Mouse (Mus musculus) splenic B cell, adult 2 months (primary cell): ENCODE results near the gene Il17re.

ENCODE experiments used
- DNase-seq: peaks from one replicate; pipeline ENCODE4 v3.0.0-alpha.2; 2011; ENCODE audit warnings: low read depth, low spot score
- H3K27me3 ChIP-seq: 2 replicates; pipeline ENCODE4 v1.6.1; 2012; ENCODE audit warnings: mild to moderate bottlenecking, low read length, moderate library complexity, mixed read lengths; ENCODE audit not compliant: control insufficient read depth, poor library complexity, insufficient read depth, severe bottlenecking
- H3K36me3 ChIP-seq: 2 replicates; pipeline ENCODE4 v1.6.1; 2012; ENCODE audit warnings: mild to moderate bottlenecking, low read length, moderate library complexity, mixed read lengths; ENCODE audit not compliant: control insufficient read depth, poor library complexity, insufficient read depth, severe bottlenecking

Gene Il17re

GRCm38 (mm10) chr6:113487125-113487576 lies 28.9 kb downstream of the Il17re start:
- no peak for DNase-seq

DNA sequence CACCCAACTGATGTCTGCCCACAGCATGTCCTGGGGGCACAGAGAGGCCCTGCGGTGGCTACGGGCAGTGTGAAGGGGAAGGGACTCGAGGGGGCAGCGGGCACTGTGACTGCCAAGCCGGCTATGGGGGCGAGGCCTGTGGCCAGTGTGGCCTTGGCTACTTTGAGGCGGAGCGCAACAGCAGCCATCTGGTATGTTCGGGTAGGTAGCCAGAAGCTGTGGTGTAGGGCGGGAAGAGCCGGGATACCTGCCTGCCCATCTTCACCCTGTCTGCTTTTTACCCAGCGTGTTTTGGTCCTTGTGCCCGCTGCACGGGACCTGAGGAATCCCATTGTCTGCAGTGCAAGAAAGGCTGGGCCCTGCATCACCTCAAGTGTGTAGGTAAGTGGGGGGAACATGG lies 31.1 kb downstream of the Il17re start:
- no peaks in the 10 kb centered on the region for H3K27me3 ChIP-seq
- H3K36me3 ChIP-seq, result no peaks in the 10 kb centered on the region; the same call in none of the 2 replicates
- DNase-seq, result no peak

More at GRCm38 (mm10) chr6:113487125-113487576, 28.9 kb downstream of the Il17re start:
- H3K36me3 ChIP-seq, result no peaks in the 10 kb centered on the region; the same call in none of the 2 replicates
- H3K27me3 ChIP-seq, result no peaks in the 10 kb centered on the region

DNA sequence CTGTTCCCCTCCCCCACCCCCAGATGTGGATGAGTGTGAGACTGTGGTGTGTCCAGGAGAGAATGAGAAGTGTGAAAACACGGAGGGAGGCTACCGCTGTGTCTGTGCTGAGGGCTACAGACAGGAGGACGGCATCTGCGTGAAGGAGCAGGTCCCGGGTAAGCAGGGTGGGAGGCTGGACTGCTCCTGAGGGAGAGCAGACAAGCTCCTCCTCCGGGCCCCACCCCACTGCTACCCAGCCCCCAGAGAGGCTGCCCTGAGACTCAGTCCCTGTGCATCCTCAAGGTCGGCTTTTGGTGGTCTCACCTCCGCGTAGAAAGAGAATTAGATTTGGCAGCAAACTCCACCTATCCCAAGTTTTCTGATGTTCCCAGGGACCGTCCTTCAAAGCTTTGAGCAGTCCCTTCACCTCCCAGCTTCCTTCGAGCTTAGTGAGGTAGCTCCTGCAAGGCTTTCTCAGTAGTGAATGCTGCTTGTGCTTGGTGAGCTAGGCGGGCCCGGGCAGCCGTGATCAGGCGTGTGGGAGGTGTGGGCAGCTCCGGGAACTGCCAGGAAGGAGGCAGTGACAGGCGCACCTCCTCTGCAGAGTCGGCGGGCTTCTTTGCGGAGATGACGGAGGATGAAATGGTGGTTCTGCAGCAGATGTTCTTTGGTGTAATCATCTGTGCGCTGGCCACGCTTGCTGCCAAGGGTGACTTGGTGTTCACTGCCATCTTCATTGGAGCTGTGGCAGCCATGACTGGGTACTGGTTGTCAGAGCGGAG lies 34.0 kb downstream of the Il17re start:
- Histone ChIP-seq H3K36me3 (no peaks in the 10 kb centered on the region; the same call in none of the 2 replicates), H3K27me3 (no peaks in the 10 kb centered on the region)
- no peak for DNase-seq

DNA sequence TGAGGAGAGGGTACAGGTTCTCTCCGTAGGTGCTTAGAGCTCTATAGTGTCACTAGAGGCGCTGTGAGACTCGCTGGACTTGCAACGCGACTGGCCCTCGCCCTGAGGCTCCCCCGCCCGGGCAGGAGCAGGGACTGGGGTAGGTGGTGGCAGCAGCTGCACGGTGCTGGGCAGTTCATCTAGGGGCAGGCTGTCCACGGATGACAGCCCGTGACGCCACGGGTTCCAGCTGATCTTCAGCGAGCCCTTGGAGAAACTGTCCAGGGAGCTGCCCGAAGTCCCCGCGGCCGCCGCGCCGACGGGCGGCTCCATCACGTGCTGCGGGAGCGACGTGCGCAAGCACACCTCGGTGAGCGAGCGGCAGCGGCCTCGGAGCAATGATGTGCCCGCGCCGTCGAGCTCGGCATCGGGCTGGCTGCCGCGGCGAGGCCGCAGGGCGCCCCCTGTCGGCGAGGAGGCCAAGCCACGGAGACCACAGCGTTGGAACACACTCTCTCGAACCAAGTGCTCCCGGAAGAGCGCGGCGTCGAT lies 36.0 kb downstream of the Il17re start:
- Histone ChIP-seq H3K36me3 (no peaks in the 10 kb centered on the region; the same call in none of the 2 replicates), H3K27me3 (no peaks in the 10 kb centered on the region)
- DNase-seq, result peak; percentile 93

DNA sequence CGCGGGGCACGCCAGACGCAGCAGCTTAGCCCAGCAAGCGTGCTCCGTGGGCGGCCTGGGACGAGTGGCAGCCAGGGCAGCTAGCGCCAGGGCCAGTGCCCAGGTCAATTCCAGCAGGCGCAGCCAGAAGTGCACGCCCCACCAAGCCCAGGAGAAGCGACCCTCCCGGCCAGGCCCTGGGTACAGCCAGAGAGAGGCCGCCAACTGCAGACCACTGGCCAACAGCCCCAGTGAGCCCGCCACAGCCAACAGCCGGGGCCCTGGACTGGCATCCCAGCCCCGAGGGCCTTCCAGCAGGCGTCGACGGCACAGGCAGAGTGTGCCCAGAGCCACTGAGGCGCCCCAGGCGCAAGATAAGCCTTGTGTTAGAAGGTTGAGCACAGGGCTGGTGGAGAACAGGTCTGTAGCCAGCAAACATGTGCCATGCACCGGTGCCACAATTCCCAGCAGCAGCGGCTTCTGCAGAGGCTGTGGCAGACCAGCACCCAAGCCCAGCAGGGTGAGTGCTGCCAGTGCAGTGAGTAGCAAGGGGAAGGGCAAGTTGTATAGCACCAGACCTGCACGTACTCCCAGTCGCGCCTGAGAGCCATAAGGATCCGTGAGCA lies 36.9 kb downstream of the Il17re start:
- H3K36me3 ChIP-seq, result no peaks in the 10 kb centered on the region; the same call in 1 of the 2 replicates
- DNase-seq, result no peak

GRCm38 (mm10) chr6:113499346-113499745 lies 41.1 kb downstream of the Il17re start:
- H3K27me3 ChIP-seq, result no peaks in the 10 kb centered on the region
- peak; percentile 33 for DNase-seq
- H3K36me3 ChIP-seq, result no peaks in the 10 kb centered on the region

More for the DNA sequence above, 36.9 kb downstream of the Il17re start:
- no peaks in the 10 kb centered on the region for H3K27me3 ChIP-seq

DNA sequence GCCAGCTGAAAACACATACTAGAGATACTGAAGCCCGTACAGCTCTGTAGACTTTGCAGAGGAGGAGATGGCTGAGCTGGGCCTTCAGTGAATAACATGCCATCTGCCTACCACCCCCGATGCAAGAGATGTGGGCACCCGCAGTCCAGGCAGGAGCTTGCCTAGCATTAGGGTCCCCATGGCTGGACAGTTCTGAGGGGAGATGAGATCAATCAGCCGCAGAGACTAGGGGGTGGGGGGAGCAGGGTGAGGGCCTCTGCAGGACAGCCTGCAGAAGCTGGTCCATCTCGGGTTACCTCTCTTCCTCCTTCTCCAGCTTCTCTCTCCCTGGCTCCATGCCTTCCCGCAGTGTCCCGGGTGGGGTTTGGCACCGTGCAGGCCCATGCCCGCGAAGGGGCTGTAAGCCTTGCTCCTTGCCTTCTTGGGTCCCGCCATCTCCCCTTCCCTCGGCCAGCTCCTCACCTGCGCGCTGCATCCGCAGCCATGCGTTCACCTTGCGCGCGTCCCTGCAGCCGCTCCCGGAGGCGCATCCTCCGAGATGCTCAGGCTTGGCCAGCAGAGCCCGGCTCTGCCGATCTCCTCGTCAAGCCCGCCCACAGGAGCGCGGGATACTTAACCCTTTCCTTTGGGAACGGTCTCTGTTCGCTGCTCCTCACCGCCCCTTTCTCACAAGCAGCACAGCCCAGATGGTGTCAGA lies 43.3 kb downstream of the Il17re start, which contains the start of gene Prrt3:
Gene Prrt3 (minus strand): TSS at position 544 of the 697 bp plus-strand sequence.
- no peak for DNase-seq
- Histone ChIP-seq H3K36me3 (no peaks in the 10 kb centered on the region), H3K27me3 (no peaks in the 10 kb centered on the region)

GRCm38 (mm10) chr6:113502801-113503200 lies 44.5 kb downstream of the Il17re start:
- DNase-seq, result no peak
- no peaks in the 10 kb centered on the region for H3K27me3 ChIP-seq

DNA sequence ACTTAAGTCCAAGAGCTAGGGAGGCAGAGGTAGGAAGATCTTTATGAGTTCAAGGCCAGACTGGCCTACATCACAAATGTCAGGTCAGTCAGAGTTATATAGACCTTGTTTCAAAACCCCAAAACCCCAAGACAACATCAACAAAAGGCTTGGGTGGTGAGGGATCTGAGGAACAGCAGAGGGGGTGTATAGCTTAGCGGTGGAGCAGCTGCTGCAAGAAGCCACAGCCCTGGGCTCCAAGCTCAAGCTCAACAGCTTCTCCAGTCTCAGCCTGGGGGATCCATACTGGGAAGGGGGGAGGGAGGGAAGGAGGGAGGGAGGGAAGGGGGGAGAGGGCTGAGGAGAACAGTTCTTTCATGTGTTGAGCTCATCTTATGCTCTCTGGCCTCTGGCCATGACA lies 47.4 kb downstream of the Il17re start:
- no peaks in the 10 kb centered on the region for H3K27me3 ChIP-seq
- DNase-seq, result no peak
- H3K36me3 ChIP-seq, result no peaks in the 10 kb centered on the region

More at GRCm38 (mm10) chr6:113502801-113503200, 44.5 kb downstream of the Il17re start:
- H3K36me3 ChIP-seq, result no peaks in the 10 kb centered on the region

DNA sequence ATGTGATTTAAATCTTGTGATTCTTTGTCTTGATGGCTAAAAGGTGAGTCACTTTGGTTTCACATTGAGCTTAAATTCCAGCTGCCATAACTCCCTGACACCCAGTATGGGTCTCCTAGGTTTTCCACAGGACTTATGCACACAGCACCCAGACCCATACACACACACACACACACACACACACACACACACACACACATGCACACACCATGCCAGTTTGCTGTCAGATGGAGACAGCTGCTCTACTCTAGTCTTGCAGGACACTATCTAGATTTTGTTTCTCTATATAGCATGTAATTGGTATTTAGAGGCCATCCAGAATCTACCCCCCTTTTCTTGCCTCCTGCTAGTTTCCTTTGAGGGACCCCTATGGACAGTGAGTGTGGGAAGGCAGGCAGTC lies 48.8 kb downstream of the Il17re start:
- Histone ChIP-seq H3K27me3 (no peaks in the 10 kb centered on the region), H3K36me3 (no peaks in the 10 kb centered on the region; the same call in 1 of the 2 replicates)
- DNase-seq, result no peak

- Histone ChIP-seq H3K36me3 (no peaks in the 10 kb centered on the region; the same call in 1 of the 2 replicates), H3K27me3 (no peaks in the 10 kb centered on the region)
- DNase-seq, result no peak
Measured at GRCm38 (mm10) chr6:113508272-113508946, 50.1 kb downstream of the Il17re start.

- Histone ChIP-seq H3K36me3 (no peaks in the 10 kb centered on the region; the same call in 1 of the 2 replicates), H3K27me3 (no peaks in the 10 kb centered on the region)
- no peak for DNase-seq
Measured at GRCm38 (mm10) chr6:113508947-113509280, 50.6 kb downstream of the Il17re start.

DNA sequence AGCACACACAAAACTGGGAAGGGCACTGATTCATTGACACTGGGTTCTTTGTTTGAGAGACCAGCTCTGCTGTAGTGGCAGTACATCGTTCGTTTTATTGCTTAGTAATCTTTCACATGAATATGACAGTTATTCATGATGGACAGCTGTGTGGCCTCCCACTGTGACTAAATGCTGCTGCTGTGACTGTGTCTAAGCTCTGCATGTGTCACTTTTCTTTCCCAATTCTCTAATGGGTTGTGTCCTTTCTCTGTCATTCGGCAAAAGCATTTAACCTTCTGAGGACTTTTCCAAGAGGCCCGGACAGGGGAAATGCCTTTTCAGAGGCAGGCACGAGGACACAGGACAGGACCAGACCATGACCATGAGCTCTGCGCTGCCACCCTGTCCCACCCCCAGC lies 55.7 kb downstream of the Il17re start:
- Histone ChIP-seq H3K36me3 (peaks cover 1% of the 10 kb centered on the region), H3K27me3 (no peaks in the 10 kb centered on the region)
- no peak for DNase-seq

DNA sequence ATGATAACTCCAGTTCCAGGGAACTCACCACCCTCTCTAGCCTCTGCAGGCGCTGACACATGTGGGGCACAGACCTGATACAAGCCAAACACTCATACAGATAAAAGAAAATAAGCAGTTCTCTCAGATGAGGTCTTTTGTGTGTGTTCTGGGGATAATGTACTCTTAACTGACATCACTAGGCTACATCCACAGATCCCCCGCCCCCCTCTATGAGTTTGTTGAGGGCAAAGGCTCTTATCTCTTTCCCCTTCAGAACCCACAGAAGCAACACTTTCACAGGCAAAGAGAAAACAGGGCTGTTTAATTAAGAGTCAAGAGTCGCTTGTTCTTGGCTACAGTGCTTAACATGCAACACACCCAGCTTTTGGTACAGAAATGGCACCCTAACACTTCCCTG lies 56.3 kb downstream of the Il17re start:
- H3K27me3 ChIP-seq, result no peaks in the 10 kb centered on the region
- H3K36me3 ChIP-seq, result peaks cover 5% of the 10 kb centered on the region
- no peak for DNase-seq
